Mouse (Mus musculus): ENCODE data around the gene Tbc1d10b. TPM values are rescaled to one million over a fixed set of nuclear protein-coding genes. Genes with fewer than 3 reads are reported as not detected.

Gene Tbc1d10b
- polyA plus RNA-seq, 1 experiment from 2014 or later = 27.4 TPM

DNA sequence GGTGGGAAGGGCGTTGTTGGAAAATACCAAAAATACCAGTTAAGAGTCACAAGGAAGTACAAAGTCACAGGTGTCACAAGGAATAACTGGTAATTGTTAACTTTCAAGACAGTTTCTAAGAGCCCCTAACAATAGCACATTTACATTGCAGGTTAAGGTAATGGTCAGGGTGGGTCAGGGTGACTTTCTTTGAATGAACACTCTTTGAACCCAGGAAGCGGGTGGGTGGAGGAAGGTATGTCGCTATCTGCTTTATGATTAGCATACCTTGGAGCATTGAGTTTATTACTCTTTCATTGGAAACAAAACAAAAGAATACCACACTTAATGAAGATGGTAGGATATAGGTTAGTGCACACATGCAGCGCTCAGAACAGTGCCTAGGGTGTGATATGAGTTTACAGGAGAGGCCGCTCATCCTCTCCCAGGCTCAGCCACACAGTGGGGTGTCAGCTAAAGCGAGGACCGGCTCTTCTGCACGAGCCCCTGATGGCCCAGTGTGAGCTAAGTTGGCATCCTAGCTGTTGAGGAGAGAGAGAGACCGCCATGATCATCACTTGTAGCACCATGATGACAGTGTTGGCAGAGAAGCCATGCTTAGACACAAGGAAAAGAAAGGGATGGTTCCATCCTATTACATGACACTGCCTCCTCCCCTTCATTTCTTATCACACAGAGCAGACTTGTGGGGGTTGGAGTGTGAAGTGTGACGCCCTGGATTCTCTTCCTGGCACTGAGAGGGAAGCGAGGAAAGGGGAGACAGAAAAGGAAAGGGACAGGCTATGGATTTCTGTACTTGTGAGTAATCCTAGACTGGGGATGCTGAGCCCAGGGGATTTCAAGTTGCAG lies 17.1 kb upstream of the Tbc1d10b start:
- DNase-seq (ENCODE audit: low spot score) = no peak

- no peak for DNase-seq (ENCODE audit: low spot score)
Measured at GRCm38 (mm10) chr7:127224616-127225015, 16.3 kb upstream of the Tbc1d10b start.

DNA sequence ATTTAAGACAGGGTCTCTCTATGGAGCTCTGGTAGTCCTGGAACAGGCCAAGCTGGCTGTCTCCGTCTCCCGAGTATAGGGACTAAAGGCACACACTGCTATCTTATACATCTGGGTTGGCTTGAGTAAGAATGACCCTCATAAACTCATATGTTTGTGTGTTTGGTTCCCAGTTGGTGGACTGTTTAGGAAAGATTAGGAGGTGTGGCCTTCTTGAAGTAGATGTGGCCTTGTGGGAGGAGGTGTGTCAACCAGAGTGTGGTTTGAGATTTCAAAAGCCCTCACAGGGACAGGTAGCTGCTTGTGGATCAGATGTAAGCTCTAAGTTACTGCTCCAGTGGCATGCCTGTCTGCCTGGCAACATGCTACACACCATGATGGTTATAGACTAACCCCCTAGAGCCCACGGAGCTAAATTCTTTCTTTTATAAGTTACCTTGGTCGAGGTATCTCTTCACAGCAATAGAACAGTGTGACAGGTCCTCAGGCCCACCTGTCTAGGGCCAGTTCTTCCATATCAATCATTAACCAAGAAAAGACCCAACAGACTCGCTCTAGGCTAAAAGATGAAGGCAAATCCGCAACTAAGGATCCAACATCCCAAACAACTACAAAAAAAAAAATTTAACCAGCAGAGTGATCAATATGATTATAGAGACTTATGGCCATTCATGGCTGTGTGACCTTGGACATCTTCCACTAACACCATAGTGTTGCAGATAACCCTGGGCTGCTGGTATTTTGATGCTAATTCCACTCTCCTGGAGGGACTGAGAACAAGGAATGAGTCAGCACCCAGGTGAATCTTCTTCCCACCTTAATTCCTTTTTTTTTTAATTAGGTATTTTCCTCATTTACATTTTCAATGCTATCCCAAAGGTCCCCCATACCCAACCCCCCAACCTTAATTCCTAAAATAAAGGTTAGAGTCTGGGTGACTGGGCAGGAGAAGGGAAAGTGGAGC lies 15.5 kb upstream of the Tbc1d10b start:
- DNase-seq (ENCODE audit: low spot score) = no peak

- DNase-seq (ENCODE audit: low spot score) = no peak
Measured at GRCm38 (mm10) chr7:127223106-127223505, 14.8 kb upstream of the Tbc1d10b start.

GRCm38 (mm10) chr7:127220440-127220839 lies 12.2 kb upstream of the Tbc1d10b start:
- peak; percentile 58 for DNase-seq (ENCODE audit: low spot score)

DNA sequence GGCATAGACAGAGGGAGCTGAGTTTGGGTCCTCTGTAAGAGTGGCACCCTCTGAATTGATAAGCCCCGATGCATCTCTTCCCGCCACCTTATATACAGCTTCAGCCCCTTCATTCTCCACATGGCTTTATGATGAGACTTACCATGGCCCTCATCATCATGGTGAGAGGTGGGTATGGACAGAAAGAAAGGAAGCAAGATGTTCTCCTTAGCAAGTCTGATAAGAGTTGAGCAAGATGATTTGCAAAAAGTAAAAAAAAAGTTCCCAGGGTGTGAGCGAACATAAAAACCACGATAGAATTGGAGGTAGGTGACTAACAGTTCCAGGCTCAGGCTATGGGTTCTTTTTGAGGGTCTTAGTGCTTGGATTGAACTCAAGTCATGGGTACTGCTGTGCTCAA lies 10.4 kb upstream of the Tbc1d10b start:
- no peak for DNase-seq (ENCODE audit: low spot score)

GRCm38 (mm10) chr7:127217901-127218642 lies 9.8 kb upstream of the Tbc1d10b start:
- DNase-seq (ENCODE audit: low spot score) = peak; percentile 90

- DNase-seq (ENCODE audit: low spot score) = peak; percentile 7
Measured at GRCm38 (mm10) chr7:127217475-127217874, 9.2 kb upstream of the Tbc1d10b start.

- DNase-seq (ENCODE audit: low spot score) = no peak
Measured at GRCm38 (mm10) chr7:127216307-127216706, 8.0 kb upstream of the Tbc1d10b start.

- peak; percentile 88 for DNase-seq (ENCODE audit: low spot score)
Measured at GRCm38 (mm10) chr7:127214981-127215871, 7.0 kb upstream of the Tbc1d10b start.

- DNase-seq (ENCODE audit: low spot score) = no peak
Measured at GRCm38 (mm10) chr7:127214521-127214920, 6.3 kb upstream of the Tbc1d10b start.

- no peak for DNase-seq (ENCODE audit: low spot score)
Measured at GRCm38 (mm10) chr7:127213930-127214329, 5.7 kb upstream of the Tbc1d10b start.

DNA sequence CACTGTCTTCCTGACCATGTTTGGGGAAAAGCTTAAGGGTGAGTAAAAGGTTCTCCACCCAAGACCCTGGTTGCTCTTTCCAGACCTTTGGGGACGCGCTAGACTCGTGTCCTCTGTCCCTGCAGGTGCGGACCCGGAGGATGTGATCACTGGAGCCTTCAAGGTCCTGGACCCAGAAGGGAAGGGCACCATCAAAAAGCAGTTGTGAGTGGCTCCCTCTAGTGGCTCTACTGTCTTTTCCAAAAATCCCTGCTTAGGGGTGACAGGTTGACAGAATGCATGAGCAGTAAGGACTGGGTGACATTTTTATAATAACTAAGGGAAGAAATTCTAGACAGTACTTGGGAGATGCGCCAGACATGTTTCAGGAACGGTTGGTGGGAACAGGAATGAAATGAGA lies 5.2 kb upstream of the Tbc1d10b start:
- peak; percentile 67 for DNase-seq (ENCODE audit: low spot score)

- no peak for DNase-seq (ENCODE audit: low spot score)
Measured at GRCm38 (mm10) chr7:127212432-127213250, 4.4 kb upstream of the Tbc1d10b start.

DNA sequence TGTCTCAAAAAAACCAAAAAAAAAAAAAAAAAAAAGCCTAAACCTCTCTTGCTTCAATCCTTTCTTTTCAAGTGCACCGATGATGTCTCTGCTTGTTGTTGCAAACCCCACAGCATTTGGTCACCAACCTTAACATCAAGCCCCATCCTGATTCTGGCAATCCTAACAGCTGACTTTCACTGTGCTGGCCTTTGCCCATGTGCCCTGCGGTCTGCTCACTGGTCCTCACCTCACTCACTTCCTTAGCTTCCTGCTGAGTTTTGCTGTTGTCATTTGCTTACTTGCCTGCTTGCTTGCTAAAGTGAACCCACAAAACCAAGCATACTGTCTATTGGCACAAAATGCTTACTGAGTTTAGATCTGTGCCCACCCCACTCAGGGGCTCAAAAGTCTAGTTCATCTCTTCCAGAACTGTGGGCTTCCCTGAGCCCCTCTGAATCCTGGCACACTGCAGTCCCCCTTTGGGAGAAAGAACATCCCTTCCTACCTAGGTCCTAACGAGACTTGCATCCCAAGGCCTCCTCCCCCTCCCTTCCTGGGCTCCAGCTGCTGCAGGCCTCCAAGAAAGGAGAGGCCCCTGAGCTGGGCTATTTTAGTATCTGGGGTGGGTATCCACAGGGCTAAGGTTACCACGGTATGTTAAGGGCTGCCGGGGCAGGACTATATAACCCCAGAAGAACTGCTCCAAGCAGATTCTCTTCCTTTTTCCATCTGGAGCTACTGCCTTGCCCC lies 2.9 kb upstream of the Tbc1d10b start:
- peak; percentile 24 for DNase-seq (ENCODE audit: low spot score)

- DNase-seq (ENCODE audit: low spot score) = peak; percentile 50
Measured at GRCm38 (mm10) chr7:127210266-127210665, 2.0 kb upstream of the Tbc1d10b start.

- no peak for DNase-seq (ENCODE audit: low spot score)
Measured at GRCm38 (mm10) chr7:127209851-127210250, 1.6 kb upstream of the Tbc1d10b start.

GRCm38 (mm10) chr7:127208553-127209438 lies 528 bp upstream of the Tbc1d10b start, which contains the start of gene Mylpf:
Mylpf (plus strand) TSS chr7:127208890.
- DNase-seq (ENCODE audit: low spot score) = peak; percentile 97

All from thymus, postnatal 0 days (tissue).